Mouse (Mus musculus) heart, adult 2 months (tissue): ENCODE data around the gene Prdm11. TPM values are rescaled to one million over a fixed set of nuclear protein-coding genes. Genes with fewer than 3 reads are reported as not detected.

Source experiments
- DNase-seq, 2 experiments: peaks; one replicate each; pipeline ENCODE4 v3.0.0; 2021
- H3K27ac ChIP-seq: fragments of 200-600 bp; 2 replicates; pipeline ENCODE4 v1.8.1; 2022
- H3K27me3 ChIP-seq: fragments of 200-500 bp; 2 replicates; pipeline ENCODE4 v1.6.1; 2012; ENCODE audit warnings: mild to moderate bottlenecking, low read length, inconsistent platforms, mixed read lengths; ENCODE audit not compliant: control insufficient read depth, insufficient read depth
- H3K36me3 ChIP-seq: fragments of 200-500 bp; 2 replicates; pipeline ENCODE4 v1.6.1; 2012; ENCODE audit warnings: low read length, inconsistent platforms; ENCODE audit not compliant: control insufficient read depth, insufficient read depth
- H3K4me1 ChIP-seq: fragments of 200-500 bp; 2 replicates; pipeline ENCODE4 v1.6.1; 2011; ENCODE audit warnings: low read length; ENCODE audit not compliant: control insufficient read depth, insufficient read depth
- H3K4me3 ChIP-seq: fragments of 200-600 bp; 2 replicates; pipeline ENCODE4 v1.8.1; 2022
- H3K79me2 ChIP-seq: fragments of 200-500 bp; replicated peaks from 2 replicates; pipeline ENCODE4 v1.6.1; 2012; ENCODE audit warnings: mild to moderate bottlenecking, inconsistent platforms, low read length, moderate library complexity, mixed read lengths; ENCODE audit not compliant: control insufficient read depth, insufficient read depth
- H3K9ac ChIP-seq: fragments of 200-500 bp; 2 replicates; pipeline ENCODE4 v1.6.1; 2012; ENCODE audit warnings: low read depth, mild to moderate bottlenecking, control low read depth, inconsistent platforms, low read length, mixed read lengths
- CTCF ChIP-seq: fragments of 200-600 bp; IDR thresholded peaks from 2 replicates; pipeline ENCODE4 v1.8.1; 2022; ENCODE audit warnings: antibody characterized with exemption, mild to moderate bottlenecking, moderate library complexity
- EP300 ChIP-seq: fragments of 200-500 bp; IDR thresholded peaks from 2 replicates; pipeline ENCODE4 v1.6.1; 2011; ENCODE audit warnings: low read depth, low read length, control low read depth; ENCODE audit not compliant: insufficient read depth
- POLR2A ChIP-seq: fragments of 200-500 bp; IDR thresholded peaks from 2 replicates; pipeline ENCODE4 v1.6.1; 2011; ENCODE audit warnings: mild to moderate bottlenecking, low read depth, low read length, control low read depth; ENCODE audit not compliant: insufficient read depth
- whole genome bisulfite sequencing: fragments of 180-500 bp; shearing (Covaris S2); methylation state at CpG from one replicate; pipeline ENCODE4 v1.1.7; 2018; 5-methylcytosine and 5-hydroxymethylcytosine counted together
- intact Hi-C: fragments of 180-260 bp; cut with DNase I; formaldehyde crosslinking; loops from one replicate; pipeline ENCODE4 v1.15.1; 2025
- long read RNA-seq: library from polyadenylated mRNA; stranded (forward); transcript quantifications from one replicate; pipeline ENCODE4 v2.0.0, GENCODE M21; 2021
- polyA plus RNA-seq: library from polyadenylated mRNA; depleted of rRNA; stranded (reverse); fragments of >200 nt; gene quantifications from 2 replicates; pipeline ENCODE4 v1.2.3, GENCODE M21; 2012; rRNA removed
- total RNA-seq, 2 experiments: library from RNA; stranded (reverse); gene quantifications; 2 replicates each; pipeline ENCODE4 v1.2.3; 2021

Gene Prdm11
- total RNA-seq = 1 to 10 TPM; 7.9 to 9.5 TPM
- 4.4 and 6.1 TPM in 2 replicates for polyA plus RNA-seq
- long read RNA-seq, partial matches to known transcripts = 0 of 3 reads
- long read RNA-seq, other reads (novel, unspliced or antisense) = 3 of 3 reads

- Histone ChIP-seq H3K27ac (peak within 1 kb of the TSS; percentile 97), H3K79me2 (no peaks in the 10 kb centered on the region), H3K27me3 (no peaks in the 10 kb centered on the region), H3K9ac (peak within 1 kb of the TSS; percentile 95), H3K4me1 (peaks cover 8% of the 10 kb centered on the region), H3K4me3 (peak within 1 kb of the TSS; percentile 64), H3K36me3 (no peaks in the 10 kb centered on the region)
- DNase-seq = peak in 1 of 2 experiments; percentile 71
- TF ChIP-seq POLR2A = no peak
- TF ChIP-seq CTCF = no peak
- no peak for TF ChIP-seq EP300
- intact Hi-C loops = loop anchor here (5.0 kb wide), 1 partner anchor 59 kb away; no protein-coding TSS in a partner anchor
- under 1% methylated on average over 89 of the region's 90 CpGs for WGBS
These were observed at the start of gene Prdm11 for GRCm38 (mm10) chr2:93045818-93046508. Prdm11 (minus strand) TSS chr2:93046167.

- DNase-seq = no peak
- WGBS = 73% methylated on average over 2 of the region's 2 CpGs
These were observed 46.4 kb upstream of the Prdm11 start for GRCm38 (mm10) chr2:93092347-93092746.

GRCm38 (mm10) chr2:93091679-93092078, 45.7 kb upstream of the Prdm11 start:
- no peaks in the 10 kb centered on the region for H3K27me3 ChIP-seq
- H3K4me3 ChIP-seq = no peak overlapping the region
- intact Hi-C loops = no loop called here
- no peaks in the 10 kb centered on the region for H3K36me3 ChIP-seq
- no peaks in the 10 kb centered on the region for H3K4me1 ChIP-seq
- no peak for DNase-seq
- 76% methylated on average over 2 of the region's 2 CpGs for WGBS
- H3K9ac ChIP-seq = no peak overlapping the region
- no peak for TF ChIP-seq EP300
- no peak for TF ChIP-seq CTCF
- no peak for TF ChIP-seq POLR2A
- no peak overlapping the region for H3K27ac ChIP-seq
- H3K79me2 ChIP-seq = no peaks in the 10 kb centered on the region

More at GRCm38 (mm10) chr2:93092347-93092746, 46.4 kb upstream of the Prdm11 start:
- Histone ChIP-seq H3K4me3 (no peak overlapping the region), H3K36me3 (no peaks in the 10 kb centered on the region), H3K27ac (no peak overlapping the region), H3K27me3 (no peaks in the 10 kb centered on the region), H3K79me2 (no peaks in the 10 kb centered on the region), H3K4me1 (no peaks in the 10 kb centered on the region; the same call in 1 of the 2 replicates), H3K9ac (no peak overlapping the region)
- intact Hi-C loops = no loop called here
- TF ChIP-seq CTCF (no peak), POLR2A (no peak), EP300 (no peak)

- Histone ChIP-seq H3K4me3 (no peak overlapping the region), H3K27me3 (no peaks in the 10 kb centered on the region)
These were observed 43.6 kb upstream of the Prdm11 start for GRCm38 (mm10) chr2:93089379-93090089.

GRCm38 (mm10) chr2:93088006-93088405, 42.0 kb upstream of the Prdm11 start:
- intact Hi-C loops = no loop called here
- Histone ChIP-seq H3K4me1 (no peaks in the 10 kb centered on the region; the same call in 1 of the 2 replicates), H3K4me3 (no peak overlapping the region), H3K27ac (no peak overlapping the region), H3K27me3 (no peaks in the 10 kb centered on the region), H3K79me2 (no peaks in the 10 kb centered on the region), H3K36me3 (no peaks in the 10 kb centered on the region), H3K9ac (no peak overlapping the region)
- DNase-seq = no peak
- TF ChIP-seq POLR2A (no peak), EP300 (no peak), CTCF (no peak)
- WGBS = 85% methylated on average over 7 of the region's 7 CpGs

More at GRCm38 (mm10) chr2:93089379-93090089, 43.6 kb upstream of the Prdm11 start:
- no peak for TF ChIP-seq CTCF
- no peak for TF ChIP-seq EP300
- no peak for TF ChIP-seq POLR2A
- DNase-seq = no peak
- Histone ChIP-seq H3K27ac (no peak overlapping the region), H3K9ac (no peak overlapping the region), H3K79me2 (no peaks in the 10 kb centered on the region), H3K36me3 (no peaks in the 10 kb centered on the region), H3K4me1 (no peaks in the 10 kb centered on the region)
- intact Hi-C loops = no loop called here
- WGBS = 62% methylated on average over 7 of the region's 7 CpGs

- no peak overlapping the region for H3K9ac ChIP-seq
- no peak for DNase-seq
- H3K4me1 ChIP-seq = no peaks in the 10 kb centered on the region; the same call in 1 of the 2 replicates
- no peaks in the 10 kb centered on the region for H3K36me3 ChIP-seq
- WGBS = 61% methylated on average over 8 of the region's 8 CpGs
- H3K27me3 ChIP-seq = no peaks in the 10 kb centered on the region
- H3K79me2 ChIP-seq = no peaks in the 10 kb centered on the region
- H3K27ac ChIP-seq = no peak overlapping the region
- no peak overlapping the region for H3K4me3 ChIP-seq
- TF ChIP-seq CTCF (no peak), EP300 (no peak), POLR2A (no peak)
- intact Hi-C loops = no loop called here
These were observed 39.5 kb upstream of the Prdm11 start for GRCm38 (mm10) chr2:93085291-93086027.
